Mouse (Mus musculus) forebrain, embryonic 15.5 days (tissue): Measurements from ENCODE around the gene Usp8. TPM values are rescaled to one million over a fixed set of nuclear protein-coding genes. Genes with fewer than 3 reads are reported as not detected.
A peak's percentile ranks its signal among the peaks of the same experiment; 100 is the strongest.

Source experiments
- ATAC-seq: fragments of 200-750 bp; cut with Nextera tagmentation; replicated peaks from 2 replicates; pipeline ENCODE4 v1.8.0; 2017; ENCODE audit warnings: mild to moderate bottlenecking, moderate TSS enrichment, moderate library complexity
- H3K27ac ChIP-seq: fragments of 300-500 bp; sonication (generic); replicated peaks from 2 replicates; pipeline ENCODE4 v1.5.1; 2015; ENCODE audit warnings: mild to moderate bottlenecking, inconsistent platforms
- H3K27me3 ChIP-seq: fragments of 300-500 bp; sonication (generic); 2 replicates; pipeline ENCODE4 v1.6.1; 2015; ENCODE audit warnings: inconsistent platforms
- H3K36me3 ChIP-seq: fragments of 300-500 bp; sonication (generic); 2 replicates; pipeline ENCODE4 v1.6.1; 2015; ENCODE audit warnings: mild to moderate bottlenecking, inconsistent platforms
- H3K4me1 ChIP-seq: fragments of 300-500 bp; sonication (generic); 2 replicates; pipeline ENCODE4 v1.6.1; 2015; ENCODE audit warnings: inconsistent platforms
- H3K4me2 ChIP-seq: fragments of 300-500 bp; sonication (generic); replicated peaks from 2 replicates; pipeline ENCODE4 v1.6.1; 2015; ENCODE audit warnings: mild to moderate bottlenecking, inconsistent platforms
- H3K4me3 ChIP-seq: fragments of 300-500 bp; sonication (generic); 2 replicates; pipeline ENCODE4 v1.5.1; 2015; ENCODE audit warnings: mild to moderate bottlenecking, inconsistent platforms
- H3K9ac ChIP-seq: fragments of 300-500 bp; sonication (generic); replicated peaks from 2 replicates; pipeline ENCODE4 v1.6.1; 2015; ENCODE audit warnings: mild to moderate bottlenecking, inconsistent platforms
- H3K9me3 ChIP-seq: fragments of 300-500 bp; sonication (generic); 2 replicates; pipeline ENCODE4 v1.6.1; 2016; ENCODE audit warnings: inconsistent platforms
- WGBS: fragments of 180-500 bp; shearing (Covaris S2); methylation state at CpG from one replicate; pipeline ENCODE4 v1.1.7; 2015; ENCODE audit warnings: mixed read lengths; 5-methylcytosine and 5-hydroxymethylcytosine counted together
- polyA plus RNA-seq: library from polyadenylated mRNA; unstranded; fragments of >200 nt; fragmentation: Nextera tagmentation; extraction: Ambion mirVana; gene quantifications from 2 replicates; pipeline ENCODE4 v1.2.1, GENCODE M21; 2015

Gene Usp8
- polyA plus RNA-seq, 1 experiment from 2014 or later: 28.2 TPM

DNA sequence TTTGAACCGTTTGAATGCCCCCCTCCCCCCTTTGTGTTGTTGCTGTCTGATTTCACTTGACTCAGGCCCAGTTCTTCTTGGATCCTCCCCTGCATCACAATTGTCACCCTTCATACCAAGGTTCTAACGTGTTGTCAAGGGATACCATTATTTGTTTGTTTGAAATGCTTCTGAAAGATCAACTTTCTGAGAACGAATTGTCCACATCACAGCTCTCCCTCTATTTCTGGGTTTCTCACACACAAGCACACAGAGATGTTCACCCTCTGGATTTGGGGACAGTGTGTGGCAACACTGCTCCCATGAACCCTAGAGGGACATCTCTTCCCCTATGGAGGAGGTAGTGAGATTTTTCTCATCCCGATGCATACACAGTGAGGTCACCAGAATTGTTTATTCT lies 76.2 kb downstream of the Usp8 start, which contains the start of gene Usp50:
TSS of gene Usp50 (minus strand) at position 101 of the 400 bp plus-strand sequence.
- Histone ChIP-seq H3K36me3 (no peaks in the 10 kb centered on the region), H3K4me3 (no peak within 1 kb of the TSS), H3K4me1 (0 out of 2 replicates have a peak, but pooled peaks cover 4% of the 10 kb centered on the region), H3K9ac (no peak within 1 kb of the TSS), H3K27me3 (no peaks in the 10 kb centered on the region), H3K27ac (no peak within 1 kb of the TSS), H3K9me3 (no peaks in the 10 kb centered on the region), H3K4me2 (no peak within 1 kb of the TSS)
- 63% methylated on average over 4 of the region's 4 CpGs for WGBS
- no peak for ATAC-seq

DNA sequence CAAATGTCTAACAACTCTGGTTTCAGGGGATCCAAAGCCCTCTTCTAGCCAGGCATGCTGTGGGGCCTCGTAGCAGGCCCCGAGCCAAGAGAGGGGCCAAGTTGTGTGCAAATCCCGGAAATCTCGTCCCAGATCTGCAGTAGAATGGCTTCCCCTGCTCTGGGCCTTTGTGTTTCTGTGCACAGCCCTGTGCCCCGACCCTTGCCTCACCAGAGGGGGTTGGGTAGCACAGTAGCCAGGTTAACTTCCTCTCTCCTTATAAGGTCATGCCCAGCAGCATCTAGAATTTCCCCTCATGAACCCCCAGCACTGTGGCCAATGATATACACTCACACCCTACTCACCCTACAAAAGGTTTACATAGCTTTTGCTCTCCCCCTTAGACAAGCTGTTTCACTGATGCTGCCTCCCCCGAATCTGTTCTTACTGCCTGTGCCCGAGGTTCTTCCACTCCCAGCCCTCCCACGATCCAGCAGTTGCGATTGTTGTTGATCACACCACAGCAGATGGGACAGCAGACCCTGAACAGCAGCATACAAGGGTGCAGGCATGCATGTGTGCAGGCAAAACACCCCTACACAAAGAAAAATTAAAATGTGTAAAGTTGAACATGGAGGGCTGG lies 80.7 kb downstream of the Usp8 start:
- ATAC-seq: peak; percentile 58; the same call in 1 of the 2 replicates
- 42% methylated on average over 9 of the region's 9 CpGs for WGBS
- H3K27ac ChIP-seq: no peak overlapping the region
- H3K27me3 ChIP-seq: no peaks in the 10 kb centered on the region
- H3K9me3 ChIP-seq: no peaks in the 10 kb centered on the region
- H3K4me1 ChIP-seq: 0 out of 2 replicates have a peak, but pooled peaks cover 4% of the 10 kb centered on the region
- peaks cover 24% of the 10 kb centered on the region for H3K36me3 ChIP-seq
- H3K9ac ChIP-seq: no peak overlapping the region
- no peak overlapping the region for H3K4me2 ChIP-seq
- H3K4me3 ChIP-seq: no peak overlapping the region

DNA sequence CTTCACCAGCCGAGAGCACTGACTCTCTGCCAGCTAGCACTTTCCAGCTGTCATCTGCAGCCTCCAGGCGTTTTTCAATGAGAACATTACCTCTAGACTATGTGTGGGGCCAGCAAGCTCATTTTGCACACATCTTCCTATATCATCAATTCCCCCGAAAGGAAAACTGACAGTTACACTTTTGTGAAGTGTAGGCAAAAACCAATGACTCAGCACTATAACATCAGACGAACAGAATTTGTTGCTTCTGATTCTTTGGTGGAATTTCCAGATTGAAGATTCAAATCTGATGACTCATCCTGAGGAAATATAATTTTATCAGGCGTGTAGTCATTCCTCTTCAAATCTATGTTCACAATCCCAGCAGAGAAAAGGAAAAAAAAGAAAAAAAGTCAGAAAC lies 85.5 kb downstream of the Usp8 start:
- H3K4me1 ChIP-seq: 0 out of 2 replicates have a peak, but pooled peaks cover 3% of the 10 kb centered on the region
- H3K4me3 ChIP-seq: no peak overlapping the region
- H3K9ac ChIP-seq: no peak overlapping the region
- peaks cover 61% of the 10 kb centered on the region for H3K36me3 ChIP-seq
- no peaks in the 10 kb centered on the region for H3K9me3 ChIP-seq
- H3K4me2 ChIP-seq: no peak overlapping the region
- no peak overlapping the region for H3K27ac ChIP-seq
- no peak for ATAC-seq
- no peaks in the 10 kb centered on the region for H3K27me3 ChIP-seq
- 85% methylated on average over 5 of the region's 5 CpGs for WGBS

GRCm38 (mm10) chr2:126795708-126796107 lies 88.6 kb downstream of the Usp8 start:
- no peaks in the 10 kb centered on the region for H3K27me3 ChIP-seq
- ATAC-seq: no peak
- H3K9ac ChIP-seq: no peak overlapping the region
- H3K4me1 ChIP-seq: no peaks in the 10 kb centered on the region
- H3K4me2 ChIP-seq: no peak overlapping the region
- no peak overlapping the region for H3K27ac ChIP-seq
- H3K4me3 ChIP-seq: no peak overlapping the region
- 92% methylated on average over 3 of the region's 3 CpGs for WGBS
- H3K9me3 ChIP-seq: no peaks in the 10 kb centered on the region
- peaks cover 76% of the 10 kb centered on the region for H3K36me3 ChIP-seq

DNA sequence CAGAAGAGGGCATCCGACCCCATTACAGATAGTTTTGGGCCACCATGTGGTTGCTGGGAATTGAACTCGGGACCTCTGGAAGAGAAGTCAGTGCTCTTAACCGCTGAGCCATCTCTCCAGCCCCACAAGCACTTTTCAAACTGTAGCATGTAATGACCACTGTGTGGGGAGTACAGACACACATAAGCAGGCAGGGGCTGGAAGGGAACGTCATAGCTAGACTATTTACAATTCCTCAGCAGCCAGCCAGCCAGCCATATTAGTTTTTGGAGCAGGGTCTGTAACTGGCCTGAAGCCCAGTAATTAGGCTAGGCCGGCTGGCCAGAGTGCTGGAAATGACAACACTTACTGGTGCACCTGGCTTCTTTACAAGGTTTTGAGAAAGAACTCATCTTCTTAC lies 91.3 kb downstream of the Usp8 start:
- H3K36me3 ChIP-seq: peaks cover 63% of the 10 kb centered on the region
- WGBS: 76% methylated on average over 5 of the region's 5 CpGs
- no peak overlapping the region for H3K4me2 ChIP-seq
- H3K4me1 ChIP-seq: no peaks in the 10 kb centered on the region
- H3K9ac ChIP-seq: no peak overlapping the region
- H3K27ac ChIP-seq: no peak overlapping the region
- ATAC-seq: no peak
- H3K9me3 ChIP-seq: no peaks in the 10 kb centered on the region
- no peak overlapping the region for H3K4me3 ChIP-seq
- no peaks in the 10 kb centered on the region for H3K27me3 ChIP-seq

- no peaks in the 10 kb centered on the region for H3K27me3 ChIP-seq
- no peak for ATAC-seq
These were observed 94.9 kb downstream of the Usp8 start for GRCm38 (mm10) chr2:126801980-126802379.

More at GRCm38 (mm10) chr2:126801980-126802379, 94.9 kb downstream of the Usp8 start:
- Histone ChIP-seq H3K4me2 (no peak overlapping the region), H3K27ac (no peak overlapping the region), H3K36me3 (peaks cover 57% of the 10 kb centered on the region), H3K9me3 (no peaks in the 10 kb centered on the region), H3K4me1 (no peaks in the 10 kb centered on the region), H3K9ac (no peak overlapping the region), H3K4me3 (no peak overlapping the region)
- 98% methylated on average over 3 of the region's 3 CpGs for WGBS

Other genes starting within 250 kb of the Usp8 start
- gene Atp8b4, start 206.7 kb upstream of the Usp8 start, polyA plus RNA-seq: 0.04 TPM in 2 replicates
- gene Slc27a2, start 154.9 kb upstream of the Usp8 start, polyA plus RNA-seq: 4.3 and 4.5 TPM in 2 replicates
- 1.4 and 2.4 TPM in 2 replicates for gene Hdc, start 88.0 kb upstream of the Usp8 start, polyA plus RNA-seq
- 57.4 and 58.1 TPM in 2 replicates for gene Gabpb1, start 31.0 kb upstream of the Usp8 start, polyA plus RNA-seq
- gene Usp50, start 76.1 kb downstream of the Usp8 start, polyA plus RNA-seq: 1.9 and 2.6 TPM in 2 replicates
- 39.7 and 40.0 TPM in 2 replicates for gene Trpm7, start 168.9 kb downstream of the Usp8 start, polyA plus RNA-seq
- 43.5 and 45.0 TPM in 2 replicates for gene Sppl2a, start 225.9 kb downstream of the Usp8 start, polyA plus RNA-seq